Mouse (Mus musculus): ENCODE measurements around the gene Galnt11. TPM values are rescaled to one million over a fixed set of nuclear protein-coding genes. Genes with fewer than 3 reads are reported as not detected.

Galnt11 gene
- polyA plus RNA-seq, 1 experiment from 2014 or later = 59.6 TPM

Other genes starting within 250 kb of the Galnt11 start
- gene Prkag2, start 121.3 kb upstream of the Galnt11 start, polyA plus RNA-seq (2015; fragmentation: Nextera tagmentation; extraction: Ambion mirVana) = 88.4 and 90.9 TPM in 2 replicates
- not detected in 2 replicates for gene Galntl5, start 40.4 kb upstream of the Galnt11 start, polyA plus RNA-seq (2015; fragmentation: Nextera tagmentation; extraction: Ambion mirVana)
- gene E130116L18Rik, start 1.2 kb downstream of the Galnt11 start, polyA plus RNA-seq (2015; fragmentation: Nextera tagmentation; extraction: Ambion mirVana) = not detected in 2 replicates

All from neural tube, embryonic 15.5 days (tissue).